Mouse (Mus musculus) midbrain, embryonic 13.5 days (tissue): Measurements from ENCODE around the gene Gen1. TPM values are rescaled to one million over a fixed set of nuclear protein-coding genes. Genes with fewer than 3 reads are reported as not detected.

Source experiments
- ATAC-seq: fragments of 200-750 bp; cut with Nextera tagmentation; 2 replicates; pipeline ENCODE4 v1.8.0; 2017; ENCODE audit warnings: mild to moderate bottlenecking, moderate TSS enrichment, moderate library complexity
- H3K27ac ChIP-seq: fragments of 300-500 bp; sonication (generic); 2 replicates; pipeline ENCODE4 v1.5.1; 2015; ENCODE audit warnings: inconsistent platforms, mild to moderate bottlenecking, moderate library complexity
- H3K27me3 ChIP-seq: fragments of 300-500 bp; sonication (generic); 2 replicates; pipeline ENCODE4 v1.6.1; 2015; ENCODE audit warnings: mild to moderate bottlenecking, inconsistent platforms
- H3K36me3 ChIP-seq: fragments of 300-500 bp; sonication (generic); 2 replicates; pipeline ENCODE4 v1.6.1; 2015; ENCODE audit warnings: mild to moderate bottlenecking, inconsistent platforms
- H3K4me1 ChIP-seq: fragments of 300-500 bp; sonication (generic); replicated peaks from 2 replicates; pipeline ENCODE4 v1.6.1; 2015; ENCODE audit warnings: inconsistent platforms
- H3K4me2 ChIP-seq: fragments of 300-500 bp; sonication (generic); replicated peaks from 2 replicates; pipeline ENCODE4 v1.6.1; 2015; ENCODE audit warnings: moderate library complexity, mild to moderate bottlenecking, inconsistent platforms
- H3K4me3 ChIP-seq: fragments of 300-500 bp; sonication (generic); replicated peaks from 2 replicates; pipeline ENCODE4 v1.5.1; 2015; ENCODE audit warnings: mild to moderate bottlenecking, inconsistent platforms
- H3K9ac ChIP-seq: fragments of 300-500 bp; sonication (generic); replicated peaks from 2 replicates; pipeline ENCODE4 v1.6.1; 2015; ENCODE audit warnings: mild to moderate bottlenecking, inconsistent platforms
- H3K9me3 ChIP-seq: fragments of 300-500 bp; sonication (generic); 2 replicates; pipeline ENCODE4 v1.6.1; 2016; ENCODE audit warnings: mild to moderate bottlenecking, inconsistent platforms
- WGBS: fragments of 180-500 bp; shearing (Covaris S2); methylation state at CpG from one replicate; pipeline ENCODE4 v1.1.7; 2015; 5-methylcytosine and 5-hydroxymethylcytosine counted together
- polyA plus RNA-seq: library from polyadenylated mRNA; unstranded; fragments of >200 nt; fragmentation: Nextera tagmentation; extraction: Ambion mirVana; gene quantifications from 2 replicates; pipeline ENCODE4 v1.2.1, GENCODE M21; 2015

Gene Gen1
- polyA plus RNA-seq, 1 experiment from 2014 or later: 6.4 TPM

DNA sequence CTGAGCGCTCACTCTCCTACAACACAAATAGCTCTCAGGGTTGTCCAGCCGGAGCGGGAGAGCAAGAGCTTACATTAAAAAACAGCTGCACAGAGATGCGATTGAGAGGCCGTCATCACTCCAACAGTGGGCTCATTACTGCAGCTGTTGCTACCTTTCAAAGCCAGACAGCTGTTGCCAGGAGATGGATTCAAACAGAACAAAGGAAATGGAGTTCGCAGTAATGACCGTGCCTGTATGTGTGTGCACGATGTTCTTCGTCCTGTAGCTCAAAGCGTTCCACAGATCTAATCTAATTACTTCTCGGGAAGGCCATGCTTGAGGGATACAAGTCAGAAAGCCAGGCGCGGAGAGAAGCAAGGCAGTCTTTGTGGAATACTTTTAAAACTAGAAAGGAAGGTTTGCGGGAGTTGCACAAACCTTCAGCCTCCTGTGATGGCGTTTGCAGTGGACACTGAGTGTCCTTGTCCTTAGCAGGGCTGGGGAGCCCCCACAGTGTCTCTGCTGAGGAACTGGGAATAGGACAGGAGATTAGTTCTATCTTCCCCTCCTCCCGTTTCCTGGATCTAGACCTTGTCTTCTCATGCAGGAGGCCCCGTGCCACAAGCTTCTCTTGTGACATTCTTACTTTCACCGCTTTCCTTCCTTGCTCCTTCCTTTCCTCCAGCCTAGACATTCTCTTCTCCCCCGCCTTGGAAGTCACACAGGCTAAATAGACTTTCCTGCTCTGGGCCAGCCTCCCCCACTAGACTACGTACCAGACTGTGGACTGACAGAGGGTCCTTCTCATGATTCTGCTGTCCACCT lies 43.9 kb downstream of the Gen1 start:
- 32% methylated on average over 20 of the region's 20 CpGs for WGBS
- H3K27me3 ChIP-seq: no peaks in the 10 kb centered on the region
- peaks cover 16% of the 10 kb centered on the region for H3K4me1 ChIP-seq
- no peaks in the 10 kb centered on the region for H3K36me3 ChIP-seq
- H3K27ac ChIP-seq: peak overlapping the region; percentile 48
- no peaks in the 10 kb centered on the region for H3K9me3 ChIP-seq
- ATAC-seq: peak; percentile 88
- H3K9ac ChIP-seq: no peak overlapping the region; the same call in 1 of the 2 replicates
- peak overlapping the region; percentile 36 for H3K4me2 ChIP-seq
- H3K4me3 ChIP-seq: no peak overlapping the region

DNA sequence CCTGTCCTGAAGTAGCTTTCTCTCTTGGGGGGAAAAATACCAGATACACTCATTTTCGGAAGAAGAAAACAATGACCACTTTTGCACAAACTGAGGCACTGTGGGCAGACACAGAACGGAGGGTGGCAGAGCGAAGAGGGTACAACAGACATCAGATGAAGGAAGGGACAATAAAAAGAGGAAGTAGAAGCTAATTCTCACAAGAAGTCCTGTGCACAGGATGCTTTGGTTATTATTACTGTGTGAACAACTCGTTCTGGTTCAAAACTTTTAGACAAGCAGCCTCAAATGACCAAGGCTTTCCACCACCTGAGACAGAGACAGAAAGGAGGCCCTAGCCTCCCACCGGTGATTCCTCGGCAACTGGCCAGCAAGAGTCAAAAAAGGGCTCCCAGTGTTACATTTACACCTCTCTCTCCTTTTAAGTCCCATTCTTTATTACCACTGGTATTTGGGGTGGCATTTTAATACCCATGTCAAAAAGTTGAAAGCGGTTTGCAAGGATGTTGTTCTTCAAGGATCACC lies 47.8 kb downstream of the Gen1 start:
- 87% methylated on average over 7 of the region's 7 CpGs for WGBS

DNA sequence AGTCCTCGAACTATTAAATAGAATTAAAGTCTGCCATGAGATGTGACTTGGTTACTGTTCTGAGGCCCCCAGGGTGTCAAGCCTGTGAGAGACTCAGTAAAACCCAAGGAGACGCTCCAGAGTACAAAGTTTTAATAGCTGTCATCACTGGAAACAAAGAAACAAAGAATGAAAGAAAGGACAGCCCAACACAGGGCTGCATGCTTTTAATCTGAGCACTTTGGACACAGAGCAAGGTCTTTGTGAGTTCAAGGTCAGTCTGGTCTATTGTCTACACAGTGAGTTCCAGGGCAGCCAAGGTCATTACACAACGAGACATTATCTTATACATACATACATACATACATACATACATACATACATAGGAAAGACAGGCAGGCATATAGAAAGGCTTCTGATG lies 49.1 kb downstream of the Gen1 start:
- no peak for ATAC-seq
- H3K4me2 ChIP-seq: no peak overlapping the region
- 52% methylated on average over 3 of the region's 3 CpGs for WGBS
- peaks cover 4% of the 10 kb centered on the region for H3K4me1 ChIP-seq
- no peaks in the 10 kb centered on the region for H3K9me3 ChIP-seq
- no peaks in the 10 kb centered on the region for H3K27me3 ChIP-seq
- no peak overlapping the region for H3K27ac ChIP-seq
- no peak overlapping the region for H3K4me3 ChIP-seq
- H3K9ac ChIP-seq: no peak overlapping the region
- no peaks in the 10 kb centered on the region for H3K36me3 ChIP-seq

More for the DNA sequence above, 47.8 kb downstream of the Gen1 start:
- Histone ChIP-seq H3K4me3 (no peak overlapping the region), H3K36me3 (no peaks in the 10 kb centered on the region), H3K9ac (no peak overlapping the region), H3K27ac (no peak overlapping the region), H3K27me3 (no peaks in the 10 kb centered on the region), H3K9me3 (no peaks in the 10 kb centered on the region), H3K4me1 (peaks cover 12% of the 10 kb centered on the region), H3K4me2 (no peak overlapping the region)
- no peak for ATAC-seq

DNA sequence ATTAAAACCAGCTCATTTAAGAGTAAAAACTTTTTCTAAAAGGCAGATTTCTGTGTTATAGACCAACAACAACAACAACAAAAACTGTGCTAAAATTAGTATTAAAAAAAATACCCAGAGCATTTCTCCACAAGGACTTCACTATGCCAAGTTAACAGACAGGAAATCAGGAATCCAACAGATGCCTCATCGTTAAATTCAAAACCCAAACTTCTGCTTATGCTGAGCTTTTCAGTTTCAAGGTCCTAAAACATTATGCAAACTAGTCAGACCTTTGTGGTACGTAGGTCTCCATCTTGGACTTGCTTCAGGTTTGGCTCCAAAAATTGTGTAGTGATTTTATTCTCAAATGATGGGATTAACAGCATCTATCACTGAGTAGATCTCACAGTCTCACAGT lies 50.0 kb downstream of the Gen1 start:
- H3K9ac ChIP-seq: no peak overlapping the region
- H3K4me1 ChIP-seq: no peaks in the 10 kb centered on the region
- no peaks in the 10 kb centered on the region for H3K36me3 ChIP-seq
- no peaks in the 10 kb centered on the region for H3K9me3 ChIP-seq
- H3K4me2 ChIP-seq: no peak overlapping the region
- no peak overlapping the region for H3K4me3 ChIP-seq
- H3K27ac ChIP-seq: no peak overlapping the region
- WGBS: 91% methylated on average over 2 of the region's 2 CpGs
- H3K27me3 ChIP-seq: no peaks in the 10 kb centered on the region
- ATAC-seq: no peak

DNA sequence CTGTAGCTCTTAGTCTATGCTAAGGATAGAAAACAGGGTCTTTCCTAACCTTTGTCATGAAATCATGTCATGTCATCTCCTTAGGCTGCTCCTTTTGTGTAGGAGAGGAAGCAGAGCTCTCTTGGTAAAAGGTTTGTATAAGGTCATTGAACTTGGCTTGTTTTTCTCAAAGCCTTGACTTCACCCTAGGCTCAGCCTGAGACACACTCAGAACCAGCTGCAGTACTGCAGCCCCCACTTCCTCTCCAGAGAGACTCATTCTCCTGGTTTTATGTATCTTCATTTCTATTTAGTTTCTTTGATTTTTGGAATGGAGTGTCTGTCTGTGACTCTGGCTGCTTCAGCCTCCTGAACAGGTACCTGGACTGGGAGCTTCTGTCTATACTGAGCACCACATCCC lies 50.8 kb downstream of the Gen1 start:
- H3K4me1 ChIP-seq: no peaks in the 10 kb centered on the region
- no peak overlapping the region for H3K9ac ChIP-seq
- no peak overlapping the region for H3K4me2 ChIP-seq
- ATAC-seq: no peak
- H3K27me3 ChIP-seq: no peaks in the 10 kb centered on the region
- H3K27ac ChIP-seq: no peak overlapping the region
- H3K9me3 ChIP-seq: no peaks in the 10 kb centered on the region
- H3K4me3 ChIP-seq: no peak overlapping the region
- H3K36me3 ChIP-seq: no peaks in the 10 kb centered on the region

DNA sequence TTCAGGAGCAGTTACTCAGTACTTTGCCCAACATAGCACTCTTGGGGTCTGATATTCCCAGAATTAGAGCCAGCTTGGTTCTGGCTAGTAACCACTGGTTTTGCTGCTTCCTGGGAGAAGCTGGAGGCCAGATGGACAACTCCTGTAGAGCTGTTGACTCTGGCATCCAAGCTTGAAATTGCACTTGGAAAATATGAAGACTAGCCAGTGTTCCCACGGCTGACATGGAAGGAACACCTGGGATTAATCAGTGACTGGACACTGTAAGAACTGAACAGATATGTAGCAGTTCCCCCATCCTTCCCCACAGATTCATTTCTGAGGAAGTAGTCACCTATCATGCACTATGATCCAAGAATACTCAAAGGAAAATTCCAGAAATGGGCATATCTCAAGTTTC lies 52.7 kb downstream of the Gen1 start:
- WGBS: 88% methylated on average over 1 of the region's 1 CpGs
- Histone ChIP-seq H3K4me2 (no peak overlapping the region), H3K9ac (no peak overlapping the region), H3K36me3 (no peaks in the 10 kb centered on the region), H3K4me3 (no peak overlapping the region), H3K4me1 (0 out of 2 replicates have a peak, but pooled peaks cover 3% of the 10 kb centered on the region), H3K27me3 (no peaks in the 10 kb centered on the region), H3K9me3 (no peaks in the 10 kb centered on the region), H3K27ac (no peak overlapping the region)
- no peak for ATAC-seq

DNA sequence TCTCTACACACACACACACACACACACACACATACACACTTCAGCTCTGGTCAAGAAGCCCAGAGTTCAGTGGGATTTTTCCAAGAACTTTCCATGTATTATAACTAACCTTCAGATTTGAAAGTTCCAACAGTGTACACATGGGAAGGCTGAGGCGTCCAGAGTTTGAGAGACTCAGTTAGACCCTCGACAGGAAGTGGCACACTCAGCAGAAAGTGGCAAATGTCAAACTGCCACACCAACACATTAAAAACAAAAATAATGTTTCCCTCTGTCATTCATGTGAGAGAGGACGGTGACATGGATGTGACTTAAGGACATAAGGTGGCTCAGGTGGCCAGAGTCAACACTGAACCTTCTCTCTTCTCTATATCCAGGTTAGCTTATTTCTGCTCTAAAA lies 55.2 kb downstream of the Gen1 start:
- H3K27me3 ChIP-seq: no peaks in the 10 kb centered on the region
- H3K4me1 ChIP-seq: 0 out of 2 replicates have a peak, but pooled peaks cover 3% of the 10 kb centered on the region
- no peaks in the 10 kb centered on the region for H3K9me3 ChIP-seq
- no peak overlapping the region for H3K4me2 ChIP-seq
- H3K27ac ChIP-seq: no peak overlapping the region
- ATAC-seq: no peak
- no peaks in the 10 kb centered on the region for H3K36me3 ChIP-seq
- no peak overlapping the region for H3K4me3 ChIP-seq
- no peak overlapping the region for H3K9ac ChIP-seq
- 81% methylated on average over 3 of the region's 3 CpGs for WGBS

DNA sequence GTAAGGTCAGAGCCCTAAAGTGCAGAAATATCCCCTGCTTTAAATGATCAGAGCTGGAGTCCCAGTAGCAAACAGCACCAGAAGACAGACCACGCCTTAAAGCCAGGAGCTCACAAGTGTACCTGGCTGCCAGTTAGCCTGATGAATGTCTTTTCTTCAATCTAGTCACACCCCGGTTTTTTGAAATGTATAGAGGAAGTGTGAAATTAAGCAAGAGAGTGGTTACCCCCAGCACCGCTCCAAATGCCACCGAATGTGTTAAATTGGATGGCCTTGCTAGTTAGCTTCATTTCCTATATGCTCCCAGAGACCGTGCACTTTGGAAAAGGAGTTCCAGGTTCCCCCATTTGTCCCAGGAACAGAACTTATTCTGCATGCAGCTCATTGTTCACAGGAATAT lies 56.0 kb downstream of the Gen1 start:
- no peaks in the 10 kb centered on the region for H3K27me3 ChIP-seq
- 83% methylated on average over 5 of the region's 5 CpGs for WGBS

DNA sequence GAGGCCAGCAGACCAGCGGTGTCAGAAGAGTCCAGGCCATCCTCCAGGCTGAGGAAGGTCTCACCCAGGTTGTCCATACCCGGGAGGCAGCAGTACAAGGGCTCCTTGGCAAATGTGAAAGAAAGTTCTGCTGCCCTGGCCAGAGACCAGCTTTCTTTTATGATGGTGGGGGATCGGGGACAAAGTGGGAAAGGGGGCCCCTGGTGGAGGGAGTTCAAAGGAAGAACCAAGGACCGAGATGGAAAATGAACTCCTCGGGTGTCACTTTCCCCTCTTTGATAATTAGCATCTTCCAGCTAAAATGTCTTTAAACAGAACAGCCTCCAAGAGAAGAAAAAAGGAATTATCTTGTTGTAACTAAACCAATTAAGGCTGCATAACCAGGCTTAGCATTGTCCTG lies 56.7 kb downstream of the Gen1 start, which contains the start of gene Msgn1:
Gene Msgn1 (minus strand): TSS at position 101 of the 400 bp plus-strand sequence.
- H3K27me3 ChIP-seq: no peaks in the 10 kb centered on the region
- no peak within 1 kb of the TSS for H3K9ac ChIP-seq
- no peaks in the 10 kb centered on the region for H3K36me3 ChIP-seq
- WGBS: 47% methylated on average over 5 of the region's 5 CpGs
- H3K9me3 ChIP-seq: no peaks in the 10 kb centered on the region
- no peak within 1 kb of the TSS for H3K4me3 ChIP-seq
- no peak for ATAC-seq
- 0 out of 2 replicates have a peak, but pooled peaks cover 3% of the 10 kb centered on the region for H3K4me1 ChIP-seq
- no peak within 1 kb of the TSS for H3K27ac ChIP-seq
- no peak within 1 kb of the TSS for H3K4me2 ChIP-seq

More for the DNA sequence above, 56.0 kb downstream of the Gen1 start:
- Histone ChIP-seq H3K4me3 (no peak overlapping the region), H3K4me2 (no peak overlapping the region), H3K27ac (no peak overlapping the region), H3K9me3 (no peaks in the 10 kb centered on the region), H3K36me3 (no peaks in the 10 kb centered on the region), H3K4me1 (0 out of 2 replicates have a peak, but pooled peaks cover 3% of the 10 kb centered on the region), H3K9ac (no peak overlapping the region)
- ATAC-seq: no peak

DNA sequence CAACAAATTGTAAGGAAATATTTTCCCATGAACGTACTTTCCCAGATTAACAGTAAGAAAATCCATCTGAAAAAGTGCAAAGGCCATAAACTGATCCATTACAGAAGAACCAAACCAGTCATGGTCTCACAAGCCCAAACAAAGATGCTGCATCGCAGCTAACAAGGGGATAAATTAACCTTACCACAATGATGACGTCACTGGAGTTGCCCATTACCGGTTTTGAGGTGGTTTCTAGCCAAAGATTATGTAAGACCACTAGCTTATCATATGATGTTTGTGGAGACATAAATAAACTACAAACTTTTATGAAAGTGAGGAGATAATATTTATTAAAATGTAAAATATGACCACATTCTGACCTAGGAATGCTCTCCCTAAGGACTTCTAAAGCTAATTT lies 59.3 kb downstream of the Gen1 start:
- Histone ChIP-seq H3K36me3 (no peaks in the 10 kb centered on the region), H3K27me3 (no peaks in the 10 kb centered on the region), H3K9me3 (no peaks in the 10 kb centered on the region), H3K27ac (no peak overlapping the region), H3K4me2 (no peak overlapping the region), H3K4me1 (0 out of 2 replicates have a peak, but pooled peaks cover 3% of the 10 kb centered on the region), H3K4me3 (no peak overlapping the region), H3K9ac (no peak overlapping the region)
- 71% methylated on average over 4 of the region's 4 CpGs for WGBS
- ATAC-seq: no peak

DNA sequence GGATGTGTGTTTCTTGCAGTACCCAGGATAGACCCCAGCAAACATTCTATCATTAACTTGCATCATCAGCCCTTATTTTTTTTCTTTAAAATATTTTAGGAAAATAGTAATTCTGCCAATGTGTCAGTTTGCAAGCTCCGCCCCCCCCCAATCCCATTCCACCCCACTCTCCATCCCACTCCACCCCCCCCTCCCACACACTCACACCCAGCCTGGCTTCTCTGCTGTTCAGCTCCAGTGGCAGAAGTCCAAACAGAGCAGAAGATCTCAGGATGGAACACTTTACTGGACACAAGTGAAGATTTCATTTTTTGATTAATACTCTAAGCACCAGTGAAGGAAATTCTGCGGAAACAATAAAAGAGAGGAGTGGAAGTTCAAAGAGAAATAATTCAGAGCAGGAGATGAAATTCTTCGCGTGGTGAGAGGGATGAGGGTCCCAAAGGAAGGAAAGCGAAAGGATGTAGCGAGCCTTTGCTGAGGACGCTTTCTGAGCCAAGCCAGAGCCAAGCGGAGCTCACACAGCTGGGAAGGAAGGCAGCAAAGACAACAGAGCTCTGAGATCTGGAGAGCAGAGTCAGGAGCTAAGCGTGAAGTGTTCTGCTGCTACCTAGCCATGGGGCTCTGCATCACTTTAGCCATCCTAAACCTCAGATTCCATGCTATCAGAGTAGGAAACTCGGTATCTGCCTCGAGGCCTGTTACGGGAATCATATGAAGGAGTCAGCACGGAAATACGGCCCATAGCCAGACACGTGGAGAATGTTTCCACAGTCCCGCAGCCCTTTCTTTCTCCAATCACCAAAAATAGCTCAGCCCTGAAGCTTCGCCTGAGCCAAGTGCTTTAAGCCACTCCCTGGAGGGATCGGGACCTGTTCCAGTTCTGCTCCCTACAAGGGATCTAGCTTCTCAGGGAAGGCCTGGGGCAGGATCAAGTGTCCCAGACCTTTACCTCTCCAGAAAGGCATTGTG lies 61.6 kb downstream of the Gen1 start:
- Histone ChIP-seq H3K4me1 (0 out of 2 replicates have a peak, but pooled peaks cover 3% of the 10 kb centered on the region), H3K27ac (no peak overlapping the region), H3K27me3 (no peaks in the 10 kb centered on the region), H3K36me3 (no peaks in the 10 kb centered on the region), H3K4me3 (no peak overlapping the region), H3K9ac (no peak overlapping the region), H3K4me2 (no peak overlapping the region), H3K9me3 (no peaks in the 10 kb centered on the region)
- 80% methylated on average over 18 of the region's 18 CpGs for WGBS
- no peak for ATAC-seq

DNA sequence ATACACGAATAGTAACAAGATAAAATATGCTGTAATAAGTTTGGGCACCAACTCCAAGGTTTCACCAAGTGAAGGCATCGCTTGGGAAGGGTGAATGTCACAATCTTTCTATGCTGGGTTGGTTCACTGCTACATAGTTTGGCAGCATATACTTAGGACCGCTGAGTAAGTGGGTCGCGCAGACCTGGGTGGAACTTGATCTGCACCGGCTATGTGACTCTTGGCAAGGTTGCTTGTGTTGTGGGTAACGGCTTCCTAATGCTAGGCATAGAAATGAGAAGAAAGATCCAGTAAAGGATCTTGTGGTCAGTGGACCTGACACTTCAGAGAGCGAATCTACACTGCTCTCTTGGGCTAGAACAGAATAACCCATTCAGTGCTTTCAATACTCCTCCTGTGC lies 63.1 kb downstream of the Gen1 start:
- 93% methylated on average over 8 of the region's 8 CpGs for WGBS
- ATAC-seq: no peak

More for the DNA sequence above, 63.1 kb downstream of the Gen1 start:
- Histone ChIP-seq H3K4me2 (no peak overlapping the region), H3K9me3 (no peaks in the 10 kb centered on the region), H3K4me3 (no peak overlapping the region), H3K36me3 (no peaks in the 10 kb centered on the region), H3K4me1 (no peaks in the 10 kb centered on the region), H3K27me3 (no peaks in the 10 kb centered on the region), H3K27ac (no peak overlapping the region), H3K9ac (no peak overlapping the region)
